9 mouse cellular contexts compared by ENCODE assay signal in genomic region chr11:81634360-81635350, GRCm38 (mm10).
A peak's percentile ranks its signal among the peaks of the same experiment; 100 is the strongest.
DNase-seq lines count a peak whose midpoint lies in the region; ATAC-seq and TF ChIP-seq lines count a peak whose summit lies in the region.
"Had no signal": no experiment of that assay in that cellular context is flagged by ENCODE, and none has a peak within 500 bp of the region (broad histone marks: within the 10 kb centered on the region; RNA-seq: fewer than 3 reads in every experiment).

No protein-coding gene starts in this region.

- H3K36me3 ChIP-seq in kidney, adult 2 months (ENCODE audit: control insufficient read depth, insufficient read depth, low read length): no peaks in the 10 kb centered on the region
- no peaks in the 10 kb centered on the region for H3K36me3 ChIP-seq in neural tube, embryonic 13.5 days
- H3K36me3 ChIP-seq: liver, embryonic 13.5 days had no signal

- no peak for TF ChIP-seq POLR2A in kidney, adult 2 months (IDR thresholded peaks at IDR 0.05; ENCODE audit: low read depth, low read length)

- no peaks in the 10 kb centered on the region for H3K9me3 ChIP-seq in neural tube, embryonic 13.5 days
- H3K9me3 ChIP-seq: liver, embryonic 13.5 days had no signal

- peak overlapping the region; percentile 57 for H3K9ac ChIP-seq in neural tube, embryonic 13.5 days
- H3K9ac ChIP-seq: liver, embryonic 13.5 days had no signal

- intact Hi-C loops in heart, postnatal 14 days (cut with DNase I): loop anchor here (5.0 to 10.0 kb wide), 2 partner anchors 348 to 540 kb away; no protein-coding TSS in a partner anchor
- intact Hi-C loops in left cerebral cortex, postnatal 4 days (cut with DNase I): loop anchor here (2.0 to 10.0 kb wide), 3 partner anchors 120 to 540 kb away; no protein-coding TSS in a partner anchor

- no peak overlapping the region for H3K27ac ChIP-seq in kidney, adult 2 months (ENCODE audit: insufficient read depth, low read depth, low read length)
- peak overlapping the region; percentile 54 for H3K27ac ChIP-seq in neural tube, embryonic 13.5 days (replicated peaks)
- H3K27ac ChIP-seq: liver, embryonic 13.5 days had no signal

- DNase-seq in kidney, adult 2 months: peak; percentile 26
- DNase-seq in kidney, adult 11 months: no peak
- peak; percentile 53 for DNase-seq in R1 (ENCODE audit: low read depth, low spot score)
- DNase-seq in cerebellum, postnatal 36 days: peak; percentile 62 to 63
- DNase-seq in heart, postnatal 14 days: peak; percentile 34 to 59
- peak; percentile 66 for DNase-seq in left cerebral cortex, postnatal 4 days
- DNase-seq: liver, embryonic 13.5 days had no signal

- TF ChIP-seq CTCF in kidney, adult 2 months (conservative IDR thresholded peaks at IDR 0.05; ENCODE audit: insufficient read depth, insufficient read length, low read depth, low read length): peak; percentile 67

- H3K4me3 ChIP-seq in kidney, adult 2 months (ENCODE audit: insufficient read depth, low read depth, low read length): no peak overlapping the region
- peak overlapping the region; percentile 18 for H3K4me3 ChIP-seq in neural tube, embryonic 13.5 days
- H3K4me3 ChIP-seq: liver, embryonic 13.5 days had no signal

- no peaks in the 10 kb centered on the region for H3K4me1 ChIP-seq in kidney, adult 2 months (ENCODE audit: control insufficient read depth, insufficient read depth, low read length)
- H3K4me1 ChIP-seq in neural tube, embryonic 13.5 days (replicated peaks): peaks cover 4% of the 10 kb centered on the region
- H3K4me1 ChIP-seq: liver, embryonic 13.5 days had no signal

- ATAC-seq in neural tube, embryonic 13.5 days (ENCODE audit: low read depth): peak; percentile 50
- ATAC-seq in inflammation-experienced regulatory T-cells, adult 6 months: no peak

- no peaks in the 10 kb centered on the region for H3K27me3 ChIP-seq in kidney, adult 2 months (replicated peaks; ENCODE audit: control insufficient read depth, insufficient read depth, low read length)
- H3K27me3 ChIP-seq in neural tube, embryonic 13.5 days: no peaks in the 10 kb centered on the region
- H3K27me3 ChIP-seq: liver, embryonic 13.5 days had no signal

- 57% methylated on average over 25 of the region's 25 CpGs for WGBS in kidney, adult 2 months
- WGBS in neural tube, embryonic 13.5 days: 52% methylated on average over 25 of the region's 25 CpGs

- peak overlapping the region; percentile 44 for H3K4me2 ChIP-seq in neural tube, embryonic 13.5 days
- H3K4me2 ChIP-seq: liver, embryonic 13.5 days had no signal
